Mouse (Mus musculus): ENCODE results near the gene Tmem98.

GRCm38 (mm10) chr11:80766068-80766467, 43.9 kb upstream of the Tmem98 start:
- TF ChIP-seq POLR2A (IDR thresholded peaks at IDR 0.05; ENCODE audit: control insufficient read depth, extremely low read depth, insufficient read depth, low read length, poor library complexity) = no peak
- no peak for TF ChIP-seq CTCF (IDR thresholded peaks at IDR 0.05; ENCODE audit: borderline replicate concordance, control insufficient read depth, extremely low read depth, insufficient read depth, low read length, poor library complexity)
